Mouse (Mus musculus) kidney, adult 2 months (tissue): ENCODE data around the gene Myo9b.

Experiments
- CTCF ChIP-seq: fragments of 200-500 bp; conservative IDR thresholded peaks from 2 replicates; pipeline ENCODE4 v1.5.1; 2011; ENCODE audit warnings: low read depth, mild to moderate bottlenecking, control low read depth, low read length, moderate library complexity, mixed read lengths; ENCODE audit not compliant: insufficient read depth, insufficient read length
- POLR2A ChIP-seq: fragments of 200-500 bp; IDR thresholded peaks from one replicate; pipeline ENCODE4 v1.6.1; 2011; ENCODE audit warnings: low read depth, low read length, control low read depth

- TF ChIP-seq CTCF, result no peak
- peak; percentile 52 for TF ChIP-seq POLR2A
Observed at GRCm38 (mm10) chr8:71375581-71376422, 103.3 kb downstream of the Myo9b start.
